Mouse (Mus musculus) bone marrow macrophage, adult 2 months (primary cell): ENCODE measurements around the gene Rbak.

Source experiments
- CTCF ChIP-seq: IDR thresholded peaks from 2 replicates; pipeline ENCODE4 v1.5.1; 2012; ENCODE audit warnings: low read depth, mild to moderate bottlenecking, low read length, moderate library complexity
- POLR2A ChIP-seq: IDR thresholded peaks from 2 replicates; pipeline ENCODE4 v1.6.1; 2012; ENCODE audit warnings: mild to moderate bottlenecking, low read depth, low read length, borderline replicate concordance

DNA sequence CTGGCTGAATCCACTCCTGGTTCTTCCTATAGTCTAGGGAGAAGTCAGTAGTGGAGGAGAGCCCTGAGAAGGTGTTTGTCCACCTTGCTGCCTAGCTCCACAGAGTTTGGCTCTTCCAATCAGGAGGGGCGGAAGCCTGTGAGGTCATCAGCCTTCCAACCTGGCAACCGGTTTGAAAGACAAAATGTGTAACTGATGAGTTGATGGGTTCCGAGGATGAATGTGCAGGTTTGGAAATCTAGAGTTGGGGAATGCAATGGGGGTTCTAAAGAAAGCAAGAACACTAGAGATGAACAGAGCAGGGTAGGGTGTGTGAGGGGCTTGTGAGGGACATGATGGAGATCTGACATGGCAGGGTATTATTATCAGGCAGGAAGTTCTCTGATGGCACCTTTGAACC lies 46.2 kb upstream of the Rbak start, which contains the start of gene Spdye4a:
- TF ChIP-seq CTCF (no peak), POLR2A (no peak)
